Mouse (Mus musculus) thymus, postnatal 25 days (tissue): ENCODE results near the gene Snapc3.
"Not testable (repeated sequence)": the region's sequence is repeated elsewhere in the genome, so short reads cannot be mapped to it uniquely, and the experiment has no call there.

ENCODE experiments used
- DNase-seq: peaks from one replicate; pipeline ENCODE4 v3.0.0; 2022

Gene Snapc3

GRCm38 (mm10) chr4:83501037-83501430 lies 83.5 kb downstream of the Snapc3 start:
- DNase-seq: no peak

GRCm38 (mm10) chr4:83509600-83509999 lies 92.1 kb downstream of the Snapc3 start:
- DNase-seq: no peak

GRCm38 (mm10) chr4:83511083-83511482 lies 93.6 kb downstream of the Snapc3 start:
- DNase-seq: no peak

- DNase-seq: no peak
Measured at GRCm38 (mm10) chr4:83512217-83512616, 94.7 kb downstream of the Snapc3 start.

DNA sequence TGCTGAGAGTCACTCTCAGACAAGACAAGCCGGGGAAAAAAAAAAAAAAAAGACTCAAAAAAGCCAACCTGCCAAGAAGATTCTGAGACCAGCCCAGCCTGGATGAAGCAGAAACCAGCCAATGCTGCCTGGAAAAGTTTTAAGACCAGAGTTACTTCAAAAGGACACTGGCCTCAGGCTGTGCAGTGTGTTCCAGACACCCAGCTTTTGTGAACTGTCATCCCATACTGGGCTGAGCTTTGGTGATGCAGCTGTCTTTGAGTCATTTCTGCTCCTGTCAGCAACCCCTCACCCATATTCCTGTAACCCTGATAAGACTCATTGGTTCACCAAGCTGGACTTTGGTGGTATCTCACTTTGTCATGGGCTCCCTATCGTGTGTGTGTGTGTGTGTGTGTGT lies 95.1 kb downstream of the Snapc3 start:
- no peak for DNase-seq

DNA sequence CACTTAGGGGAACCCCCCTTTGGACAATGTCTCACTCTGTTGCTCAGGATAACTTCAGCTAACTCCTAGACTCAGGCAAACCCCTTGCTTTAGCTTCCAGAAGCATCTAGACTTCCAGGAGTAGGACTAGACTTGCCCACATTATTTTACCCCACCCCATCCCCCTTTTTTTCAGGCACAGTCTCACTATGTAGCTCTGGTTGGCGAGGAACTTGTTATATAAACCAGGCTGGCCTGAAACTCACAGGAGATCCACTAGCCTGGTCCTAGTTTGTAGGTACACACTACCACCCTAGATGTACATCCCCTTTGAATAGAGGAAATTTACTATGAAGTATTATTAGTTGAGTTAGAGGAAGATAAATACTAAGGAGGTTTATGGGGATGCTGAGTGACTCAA lies 96.7 kb downstream of the Snapc3 start:
- no peak for DNase-seq

- DNase-seq: peak; percentile 14
Measured at GRCm38 (mm10) chr4:83514976-83515669, 97.6 kb downstream of the Snapc3 start.

DNA sequence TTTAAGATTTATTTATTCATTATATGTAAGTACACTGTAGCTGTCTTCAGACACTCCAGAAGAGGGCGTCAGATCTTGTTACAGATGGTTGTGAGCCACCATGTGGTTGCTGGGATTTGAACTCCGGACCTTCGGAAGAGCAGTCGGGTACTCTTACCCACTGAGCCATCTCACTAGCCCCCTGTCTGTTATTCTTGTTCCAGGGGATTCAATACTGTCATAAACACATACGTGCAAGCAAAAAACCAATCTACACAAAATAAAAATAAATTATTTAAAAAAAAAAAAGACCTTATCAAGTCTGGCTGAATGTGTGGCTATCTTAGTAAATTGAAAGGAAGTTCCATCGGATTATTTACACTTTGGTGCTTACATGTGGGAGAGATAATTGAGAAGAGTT lies 98.6 kb downstream of the Snapc3 start:
- DNase-seq: not testable (repeated sequence)
